Mouse (Mus musculus): ENCODE data around the gene Dglucy.

Dglucy gene

GRCm38 (mm10) chr12:100841211-100841792 is 62.4 kb downstream of the Dglucy start:
- peak; percentile 55 for DNase-seq (ENCODE audit: low read depth)

- DNase-seq (ENCODE audit: low read depth): no peak
These were observed 64.3 kb downstream of the Dglucy start for GRCm38 (mm10) chr12:100843171-100843570.

DNA sequence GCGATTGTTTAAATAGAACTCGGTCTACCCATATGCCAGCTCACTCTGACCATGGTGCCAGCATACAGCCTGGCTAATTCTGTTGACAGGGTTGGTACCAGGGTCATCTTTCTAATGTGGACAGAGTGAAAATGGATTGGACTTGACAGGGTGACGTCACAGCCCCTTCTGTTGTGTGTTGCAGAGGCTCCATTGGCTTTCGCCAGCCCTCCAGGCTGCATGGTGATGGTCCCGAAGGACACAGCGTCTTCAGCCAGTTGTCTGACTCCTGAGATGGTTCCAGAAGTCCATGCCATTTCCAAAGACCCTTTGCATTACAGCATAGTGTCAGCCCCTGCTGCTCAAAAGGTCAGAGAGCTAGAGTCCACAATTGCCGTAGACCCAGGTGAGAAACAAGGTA is 65.7 kb downstream of the Dglucy start:
- DNase-seq (ENCODE audit: low read depth): no peak

GRCm38 (mm10) chr12:100845829-100846228 is 67.0 kb downstream of the Dglucy start:
- DNase-seq (ENCODE audit: low read depth): no peak

DNA sequence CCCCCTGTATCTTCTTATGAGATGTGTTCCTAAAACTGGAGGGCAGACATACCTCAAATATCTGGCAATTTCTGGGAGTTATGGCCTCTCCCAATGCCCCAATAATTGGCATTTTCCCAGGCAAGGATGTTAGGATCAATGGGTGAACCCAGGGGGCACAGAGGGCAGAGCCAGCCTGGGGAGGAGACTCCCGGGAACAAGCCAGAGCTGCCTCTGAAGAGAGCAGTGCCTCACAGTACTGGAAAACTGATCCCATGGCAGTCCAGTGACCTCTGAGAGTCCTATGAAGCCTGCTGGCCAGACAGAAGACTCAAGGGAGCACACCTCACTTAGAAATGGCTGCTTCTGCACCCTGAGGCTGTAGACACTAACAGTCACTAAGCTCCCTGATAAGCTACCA is 67.7 kb downstream of the Dglucy start:
- DNase-seq (ENCODE audit: low read depth): no peak

DNA sequence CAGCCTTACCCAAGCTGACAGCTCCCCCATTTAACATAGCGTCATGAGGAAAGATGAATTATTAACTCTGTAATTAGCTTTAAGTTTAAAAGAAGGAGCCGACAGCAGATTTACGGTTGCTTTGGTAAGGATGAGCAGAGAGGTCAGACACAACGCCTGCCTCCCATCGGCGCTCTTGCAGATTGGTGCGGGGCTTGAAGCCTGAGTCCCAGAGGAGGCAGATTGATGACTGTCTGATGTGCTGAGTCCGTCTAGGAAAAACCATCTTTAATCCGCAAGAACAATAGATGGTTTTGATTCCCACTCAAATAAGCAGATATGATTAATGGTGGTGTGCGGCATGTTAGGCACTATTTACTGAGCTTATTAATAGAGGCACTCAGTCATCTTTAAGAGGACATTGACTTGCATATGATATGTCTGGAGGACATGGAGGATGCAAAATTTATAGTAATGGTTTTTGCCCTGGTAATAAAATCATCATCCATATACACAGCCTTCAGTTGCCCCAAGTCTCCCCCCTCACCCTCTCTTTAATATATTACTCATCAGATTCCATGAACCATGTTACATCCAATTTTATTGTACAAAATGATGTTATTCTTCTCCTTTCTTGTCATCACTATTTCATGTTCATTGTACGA is 68.7 kb downstream of the Dglucy start:
- no peak for DNase-seq (ENCODE audit: low read depth)

- peak; percentile 24 for DNase-seq (ENCODE audit: low read depth)
These were observed 70.7 kb downstream of the Dglucy start for GRCm38 (mm10) chr12:100849421-100850138.

DNA sequence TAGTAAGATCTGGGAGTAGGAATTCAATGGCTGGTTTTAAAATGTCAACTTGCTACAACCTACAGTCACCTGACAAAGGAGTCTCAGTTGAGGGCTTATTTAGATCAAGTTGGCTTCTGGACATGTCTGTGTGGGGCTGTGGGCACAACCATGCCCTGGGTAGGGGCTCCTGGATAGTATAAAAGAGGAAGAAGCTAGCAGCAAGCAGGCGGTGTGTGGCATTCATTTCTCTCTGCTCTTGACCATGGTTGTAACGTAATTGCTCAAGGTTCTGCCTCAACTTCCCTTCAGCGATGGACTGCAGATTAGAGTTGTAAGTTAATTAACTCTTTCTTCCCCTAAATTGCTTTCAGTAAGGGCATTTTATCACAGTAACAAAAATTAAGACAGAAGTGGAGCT is 73.5 kb downstream of the Dglucy start:
- DNase-seq (ENCODE audit: low read depth): no peak

DNA sequence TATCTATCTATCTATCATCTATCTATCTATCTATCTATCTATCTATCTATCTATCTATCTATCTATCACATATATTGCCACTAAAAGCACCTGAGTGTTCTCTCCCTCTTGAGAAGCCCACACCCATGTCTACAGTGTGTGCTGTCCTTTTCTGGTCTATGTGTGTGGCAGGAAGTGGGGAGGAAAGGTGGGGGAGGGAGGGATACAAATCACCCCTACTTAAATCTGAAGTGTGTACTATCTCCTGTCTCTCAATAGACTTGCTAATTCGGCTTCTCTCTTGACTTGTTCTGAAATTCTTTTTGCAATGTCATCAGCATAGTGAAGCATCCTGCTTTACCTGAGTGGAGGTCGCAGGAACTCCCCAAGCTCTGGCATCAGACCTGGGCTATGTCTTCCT is 77.5 kb downstream of the Dglucy start:
- no peak for DNase-seq (ENCODE audit: low read depth)

DNA sequence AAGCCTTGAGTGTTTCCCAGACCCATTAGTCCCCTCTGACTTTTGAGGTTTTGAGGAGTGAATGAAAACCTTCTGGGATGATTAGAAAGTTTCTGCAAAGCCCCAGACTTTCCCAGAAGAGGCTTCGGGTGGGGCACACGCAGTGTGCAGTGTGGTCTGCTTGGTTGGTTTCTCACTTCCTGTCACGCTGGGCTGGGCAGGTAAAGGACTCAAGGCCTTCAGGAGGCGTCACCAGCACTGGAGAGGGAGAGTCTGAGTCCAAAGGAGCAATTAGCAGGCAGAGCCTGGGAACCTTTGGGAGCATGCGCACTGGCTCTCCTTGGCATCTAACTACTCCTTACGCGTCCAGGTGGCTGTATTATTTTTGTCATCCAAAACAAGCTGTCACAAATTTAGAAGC is 78.9 kb downstream of the Dglucy start:
- no peak for DNase-seq (ENCODE audit: low read depth)

DNA sequence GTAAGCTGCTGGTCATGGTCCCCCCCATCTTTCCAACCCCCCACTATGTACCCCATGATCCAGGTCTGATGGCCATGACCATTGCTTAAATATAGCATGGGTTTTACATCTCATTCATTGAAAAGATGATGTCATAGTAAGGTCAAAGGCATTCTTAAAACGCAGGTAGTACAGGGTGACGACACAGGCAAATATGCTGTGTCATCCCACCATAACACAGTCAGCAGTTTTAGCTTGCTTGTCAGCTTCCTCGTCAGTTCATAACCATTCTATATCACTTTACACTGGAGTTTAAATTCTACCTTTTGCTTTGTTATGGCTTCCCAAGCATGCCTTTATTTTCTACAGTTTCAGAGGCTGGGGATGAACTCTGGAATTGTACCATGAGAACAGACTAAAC is 83.4 kb downstream of the Dglucy start:
- DNase-seq (ENCODE audit: low read depth): no peak

DNA sequence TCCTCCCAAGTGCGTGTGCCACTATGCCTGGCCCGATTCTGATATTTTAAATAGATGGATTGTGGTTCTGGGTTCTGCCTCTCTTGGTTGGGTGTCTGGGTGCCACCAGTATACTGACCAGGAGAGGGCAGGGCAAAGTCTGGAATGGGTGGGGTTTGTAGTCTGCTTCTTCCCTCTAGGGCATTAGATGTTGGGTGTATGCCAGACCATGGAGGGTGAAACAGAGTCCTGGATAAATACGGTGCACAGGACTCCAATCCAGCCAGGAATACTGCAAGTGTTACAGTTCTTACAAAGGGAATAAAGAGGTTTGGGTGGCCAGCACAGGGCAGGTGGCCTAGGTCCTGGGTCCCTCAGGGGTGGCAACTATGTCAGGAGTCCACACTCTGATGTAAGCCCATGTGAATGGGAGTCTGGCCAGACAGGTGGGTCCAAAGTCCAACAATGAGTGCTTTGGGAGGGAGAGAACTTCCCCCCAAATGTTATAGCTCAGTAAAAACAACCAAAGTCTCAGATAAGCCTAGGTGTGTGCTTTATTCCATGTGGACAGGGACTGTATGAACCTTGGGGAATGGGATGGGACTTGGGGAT is 84.1 kb downstream of the Dglucy start:
- DNase-seq (ENCODE audit: low read depth): no peak

DNA sequence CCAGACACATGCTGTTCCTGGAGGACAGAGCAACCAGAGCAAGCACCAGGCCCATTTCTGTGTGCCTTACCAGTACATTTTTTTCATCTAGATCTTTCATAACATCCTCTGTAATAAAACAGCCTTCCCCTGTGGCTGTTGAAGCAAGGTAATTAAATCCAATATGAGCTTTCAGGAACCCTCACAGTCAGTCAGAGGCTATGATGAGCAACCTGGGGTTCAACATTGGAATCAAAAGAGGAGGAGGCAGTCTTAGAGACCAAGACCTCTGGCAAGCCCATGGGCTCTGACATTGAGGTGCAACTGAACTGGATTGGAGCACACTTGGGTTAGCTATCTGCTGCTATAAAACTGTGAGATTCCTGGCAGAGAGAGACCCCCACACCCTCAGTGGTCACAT is 86.2 kb downstream of the Dglucy start:
- DNase-seq (ENCODE audit: low read depth): no peak

GRCm38 (mm10) chr12:100865509-100866078 is 86.7 kb downstream of the Dglucy start:
- DNase-seq (ENCODE audit: low read depth): no peak

DNA sequence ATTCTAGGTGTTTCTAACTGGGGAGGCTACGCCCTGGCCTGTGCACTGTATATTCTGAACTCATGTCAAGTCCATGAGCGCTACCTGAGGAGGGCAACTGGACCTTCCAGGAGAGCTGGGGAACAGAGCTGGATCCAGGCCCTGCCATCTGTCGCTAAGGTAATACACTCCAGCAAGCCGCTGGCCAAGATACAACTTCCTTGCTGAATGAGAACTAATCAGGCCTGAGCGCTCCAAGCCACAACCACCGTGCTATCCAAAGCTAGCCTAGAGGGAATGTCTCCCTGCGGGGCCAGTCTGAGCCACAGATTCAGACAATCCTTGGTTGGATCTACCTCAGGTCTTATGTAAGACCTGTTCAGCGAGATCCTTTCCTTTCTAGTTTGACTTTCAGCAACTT is 88.2 kb downstream of the Dglucy start:
- DNase-seq (ENCODE audit: low read depth): no peak

DNA sequence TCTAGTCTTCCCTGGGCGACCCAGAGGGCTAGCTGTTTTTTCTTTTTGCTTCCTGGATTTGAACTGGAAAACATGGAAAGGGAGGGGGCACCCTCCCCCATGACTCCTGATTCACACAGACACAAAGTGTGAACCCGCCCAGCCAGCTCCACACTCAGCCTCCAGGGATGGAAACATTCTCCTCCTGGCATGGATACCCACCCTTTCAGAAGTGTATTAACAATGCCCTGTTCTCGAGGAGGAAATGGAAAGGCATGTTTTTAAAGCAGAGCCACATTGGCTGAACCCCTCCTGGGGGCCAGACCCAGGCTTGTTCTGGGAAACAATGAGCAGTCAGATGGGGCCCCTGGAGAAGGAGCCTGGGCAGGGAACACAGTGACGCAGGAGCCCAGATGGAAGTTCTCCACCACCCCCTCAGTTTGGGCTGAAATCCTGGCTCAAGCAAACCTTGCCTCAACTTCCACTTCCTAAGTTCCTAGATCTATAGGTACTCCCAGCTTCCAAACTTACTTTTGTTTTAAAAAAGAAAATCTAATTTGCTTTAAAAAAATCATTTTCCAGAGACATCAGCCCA is 89.3 kb downstream of the Dglucy start:
- DNase-seq (ENCODE audit: low read depth): no peak

DNA sequence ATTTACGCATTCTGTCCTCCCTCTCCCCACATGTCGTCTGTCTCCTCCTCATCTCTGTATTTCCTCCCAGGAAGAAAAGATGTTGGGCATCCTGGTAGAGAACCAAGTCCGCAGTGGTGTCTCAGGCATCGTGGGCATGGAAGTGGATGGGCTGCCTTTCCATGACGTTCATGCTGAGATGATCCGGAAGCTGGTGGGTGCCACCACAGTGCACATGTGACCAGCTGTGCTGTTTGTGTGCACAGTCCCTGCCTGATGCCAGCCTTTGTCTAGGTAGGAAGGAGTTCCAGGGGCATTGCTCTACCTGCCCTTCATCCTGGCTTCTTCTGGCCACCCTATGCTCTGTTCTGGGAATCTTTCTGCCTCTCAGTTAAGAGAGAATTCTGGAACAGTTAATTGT is 92.4 kb downstream of the Dglucy start:
- no peak for DNase-seq (ENCODE audit: low read depth)

- no peak for DNase-seq (ENCODE audit: low read depth)
These were observed 93.0 kb downstream of the Dglucy start for GRCm38 (mm10) chr12:100871841-100872240.

- DNase-seq (ENCODE audit: low read depth): no peak
These were observed 94.8 kb downstream of the Dglucy start for GRCm38 (mm10) chr12:100873612-100874011.

GRCm38 (mm10) chr12:100875553-100875952 is 96.7 kb downstream of the Dglucy start:
- DNase-seq (ENCODE audit: low read depth): no peak

DNA sequence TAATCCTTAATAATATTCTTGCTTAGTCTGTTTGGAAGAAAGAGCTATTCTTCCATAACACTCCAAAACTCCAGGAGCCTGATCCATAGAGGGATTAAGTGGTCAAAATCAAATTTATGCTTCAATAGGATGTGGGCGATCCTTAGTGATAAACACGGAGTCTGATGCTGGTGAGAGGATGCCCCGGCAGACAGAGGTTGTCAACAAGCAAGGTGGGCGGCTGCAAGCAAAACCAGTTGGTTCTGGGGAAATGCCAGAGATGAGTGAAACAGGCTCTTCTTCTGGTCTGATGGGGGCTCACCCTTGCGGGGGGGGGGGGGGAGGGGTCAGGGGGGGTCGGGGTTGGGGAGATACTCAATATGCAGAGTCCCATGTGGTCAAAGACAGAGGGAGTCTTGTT is 97.1 kb downstream of the Dglucy start:
- DNase-seq (ENCODE audit: low read depth): no peak

- DNase-seq (ENCODE audit: low read depth): no peak
These were observed 99.1 kb downstream of the Dglucy start for GRCm38 (mm10) chr12:100877936-100878335.

All from c-Kit-positive CD71-positive TER-119-negative erythroid progenitor cells, embryonic 14.5 days (primary cell).